Mouse (Mus musculus): Measurements from ENCODE around the gene Brf1.

The Brf1 gene

GRCm38 (mm10) chr12:113000294-113001132 lies at the start of gene Brf1:
Gene Brf1 (minus strand): TSS chr12:113000704.
- peak; percentile 94 to 97 for DNase-seq

GRCm38 (mm10) chr12:113049836-113050235 lies 49.3 kb upstream of the Brf1 start:
- no peak for DNase-seq

- DNase-seq: no peak
Measured at GRCm38 (mm10) chr12:113048103-113048502, 47.6 kb upstream of the Brf1 start.

- DNase-seq: no peak
Measured at GRCm38 (mm10) chr12:113046861-113047260, 46.4 kb upstream of the Brf1 start.

GRCm38 (mm10) chr12:113044916-113045677 lies 44.6 kb upstream of the Brf1 start:
- DNase-seq: peak; percentile 71 to 81

- DNase-seq: no peak
Measured at GRCm38 (mm10) chr12:113042543-113042942, 42.0 kb upstream of the Brf1 start.

- peak; percentile 50 to 72 for DNase-seq
Measured at GRCm38 (mm10) chr12:113041481-113042439, 41.3 kb upstream of the Brf1 start.

GRCm38 (mm10) chr12:113038414-113038813 lies 37.9 kb upstream of the Brf1 start:
- no peak for DNase-seq

GRCm38 (mm10) chr12:113036996-113037395 lies 36.5 kb upstream of the Brf1 start:
- DNase-seq: no peak

- DNase-seq: no peak
Measured at GRCm38 (mm10) chr12:113035093-113035492, 34.6 kb upstream of the Brf1 start.

GRCm38 (mm10) chr12:113032296-113033250 lies 32.1 kb upstream of the Brf1 start:
- peak; percentile 49 to 60 for DNase-seq

GRCm38 (mm10) chr12:113031441-113031840 lies 30.9 kb upstream of the Brf1 start:
- DNase-seq: no peak

GRCm38 (mm10) chr12:113030993-113031392 lies 30.5 kb upstream of the Brf1 start:
- DNase-seq: no peak

- no peak for DNase-seq
Measured at GRCm38 (mm10) chr12:113030046-113030445, 29.5 kb upstream of the Brf1 start.

- DNase-seq: no peak
Measured at GRCm38 (mm10) chr12:113028898-113029297, 28.4 kb upstream of the Brf1 start.

GRCm38 (mm10) chr12:113028067-113028466 lies 27.6 kb upstream of the Brf1 start:
- DNase-seq: no peak

- DNase-seq: peak in 1 of 2 experiments; percentile 6
Measured at GRCm38 (mm10) chr12:113027495-113027894, 27.0 kb upstream of the Brf1 start.

- no peak for DNase-seq
Measured at GRCm38 (mm10) chr12:113026557-113026956, 26.1 kb upstream of the Brf1 start.

- no peak for DNase-seq
Measured at GRCm38 (mm10) chr12:113023082-113023481, 22.6 kb upstream of the Brf1 start.

GRCm38 (mm10) chr12:113021488-113021887 lies 21.0 kb upstream of the Brf1 start:
- no peak for DNase-seq

- DNase-seq: no peak
Measured at GRCm38 (mm10) chr12:113018763-113019162, 18.3 kb upstream of the Brf1 start.
